ENCODE assay signal across 9 mouse cellular contexts in genomic region chr6:142878744-142879701, GRCm38 (mm10).
DNase-seq lines count a peak whose midpoint lies in the region; ATAC-seq lines count a peak whose summit lies in the region.
"Had no signal": no experiment of that assay in that cellular context is flagged by ENCODE, and none has a peak within 500 bp of the region (broad histone marks: within the 10 kb centered on the region; RNA-seq: fewer than 3 reads in every experiment).

No protein-coding gene starts in this region.

- ATAC-seq in midbrain, embryonic 15.5 days (replicated peaks) = no peak
- ATAC-seq in heart, embryonic 11.5 days (replicated peaks; ENCODE audit: insufficient number of reproducible peaks, low FRiP score, low TSS enrichment) = peak; percentile 74
- peak; percentile 64 for ATAC-seq in kidney, embryonic 16.5 days (ENCODE audit: low FRiP score, low TSS enrichment)
- ATAC-seq in megakaryocyte progenitor cell, adult 5-6 weeks (replicated peaks; ENCODE audit: poor library complexity) = peak; percentile 40

- no peak overlapping the region for H3K4me3 ChIP-seq in midbrain, embryonic 10.5 days
- no peak overlapping the region for H3K4me3 ChIP-seq in midbrain, embryonic 15.5 days
- no peak overlapping the region for H3K4me3 ChIP-seq in heart, embryonic 11.5 days (ENCODE audit: low read depth, low read length)
- no peak overlapping the region for H3K4me3 ChIP-seq in kidney, embryonic 16.5 days (ENCODE audit: low read length)

- DNase-seq in midbrain, embryonic 10.5 days (ENCODE audit: low spot score) = no peak
- peak; percentile 40 to 47 for DNase-seq in cerebellum, adult 18-20 months
- no peak for DNase-seq in urinary bladder, postnatal 10 days (ENCODE audit: low spot score)
- DNase-seq in thymus, adult 18-20 months = no peak

- H3K4me1 ChIP-seq in midbrain, embryonic 10.5 days = peaks cover 45% of the 10 kb centered on the region
- peaks cover 39% of the 10 kb centered on the region for H3K4me1 ChIP-seq in midbrain, embryonic 15.5 days
- peaks cover 23% of the 10 kb centered on the region for H3K4me1 ChIP-seq in heart, embryonic 11.5 days (ENCODE audit: control insufficient read depth, insufficient read depth, low read length)
- H3K4me1 ChIP-seq in kidney, embryonic 16.5 days (ENCODE audit: insufficient read depth, low read length) = peaks cover 34% of the 10 kb centered on the region

- H3K36me3 ChIP-seq in midbrain, embryonic 10.5 days = no peaks in the 10 kb centered on the region
- H3K36me3 ChIP-seq in midbrain, embryonic 15.5 days (replicated peaks) = no peaks in the 10 kb centered on the region
- no peaks in the 10 kb centered on the region for H3K36me3 ChIP-seq in heart, embryonic 11.5 days (ENCODE audit: control insufficient read depth, insufficient read depth, low read length)
- H3K36me3 ChIP-seq in kidney, embryonic 16.5 days (ENCODE audit: insufficient read depth, low read length) = no peaks in the 10 kb centered on the region

- no peak overlapping the region for H3K4me2 ChIP-seq in midbrain, embryonic 15.5 days
- peak overlapping the region; percentile 58 for H3K4me2 ChIP-seq in heart, embryonic 11.5 days
- H3K4me2 ChIP-seq in kidney, embryonic 16.5 days (replicated peaks; ENCODE audit: low read depth, low read length) = 0 out of 2 replicates have a peak overlapping the region, but pooled peaks have one; percentile 20

- no peak overlapping the region for H3K9ac ChIP-seq in midbrain, embryonic 15.5 days
- peak overlapping the region; percentile 52; the same call in 1 of the 2 replicates for H3K9ac ChIP-seq in heart, embryonic 11.5 days (ENCODE audit: low read depth, low read length)
- no peak overlapping the region for H3K9ac ChIP-seq in kidney, embryonic 16.5 days (replicated peaks; ENCODE audit: low read length)
- H3K9ac ChIP-seq: liver, embryonic 14.5 days had no signal

- no peaks in the 10 kb centered on the region for H3K9me3 ChIP-seq in midbrain, embryonic 10.5 days (replicated peaks)
- no peaks in the 10 kb centered on the region for H3K9me3 ChIP-seq in midbrain, embryonic 15.5 days
- no peaks in the 10 kb centered on the region for H3K9me3 ChIP-seq in heart, embryonic 11.5 days (replicated peaks; ENCODE audit: control insufficient read depth, low read length)
- no peaks in the 10 kb centered on the region for H3K9me3 ChIP-seq in kidney, embryonic 16.5 days (ENCODE audit: low read length)

- 58% methylated on average over 15 of the region's 15 CpGs for WGBS in midbrain, embryonic 10.5 days
- 46% methylated on average over 15 of the region's 15 CpGs for WGBS in midbrain, embryonic 15.5 days
- WGBS in heart, embryonic 11.5 days (ENCODE audit: insufficient replicate concordance) = 7% methylated on average over 15 of the region's 15 CpGs
- WGBS in kidney, embryonic 16.5 days = 21% methylated on average over 15 of the region's 15 CpGs

- H3K27me3 ChIP-seq in midbrain, embryonic 10.5 days (ENCODE audit: low read depth, poor library complexity, severe bottlenecking) = no peaks in the 10 kb centered on the region
- no peaks in the 10 kb centered on the region for H3K27me3 ChIP-seq in midbrain, embryonic 15.5 days (replicated peaks)
- no peaks in the 10 kb centered on the region for H3K27me3 ChIP-seq in heart, embryonic 11.5 days (ENCODE audit: control insufficient read depth, insufficient read depth, low read length)
- H3K27me3 ChIP-seq in kidney, embryonic 16.5 days (ENCODE audit: insufficient read depth, low read length) = no peaks in the 10 kb centered on the region

- H3K27ac ChIP-seq in midbrain, embryonic 10.5 days (replicated peaks) = peak overlapping the region; percentile 85
- no peak overlapping the region for H3K27ac ChIP-seq in midbrain, embryonic 15.5 days
- peak overlapping the region; percentile 51; the same call in 1 of the 2 replicates for H3K27ac ChIP-seq in heart, embryonic 11.5 days (ENCODE audit: low read depth, low read length)
- peak overlapping the region; percentile 44; the same call in 1 of the 2 replicates for H3K27ac ChIP-seq in kidney, embryonic 16.5 days (ENCODE audit: low read length)
- H3K27ac ChIP-seq: liver, embryonic 14.5 days had no signal

Comparison
In these comparisons a context has a peak if more than half of its experiments do, and no peak if none do; other contexts are left out.
1. DNase-seq: peak in cerebellum, adult 18-20 months (2 of 2); none in midbrain, embryonic 10.5 days (single experiment), urinary bladder, postnatal 10 days (single experiment) and thymus, adult 18-20 months (0 of 2).